Comparison of ENCODE assay signal across 13 mouse cellular contexts in genomic region chr12:56536884-56537265, GRCm38 (mm10). TPM values are rescaled to one million over a fixed set of nuclear protein-coding genes. Genes with fewer than 3 reads are reported as not detected.
DNase-seq lines count a peak whose midpoint lies in the region; ATAC-seq and TF ChIP-seq lines count a peak whose summit lies in the region.
"Had no signal": no experiment of that assay in that cellular context is flagged by ENCODE, and none has a peak within 500 bp of the region (broad histone marks: within the 10 kb centered on the region; RNA-seq: fewer than 3 reads in every experiment).

Nkx2-1 (minus strand) TSS chr12:56536908.

- no peaks in the 10 kb centered on the region for H3K9me3 ChIP-seq in hindbrain, embryonic 10.5 days
- no peaks in the 10 kb centered on the region for H3K9me3 ChIP-seq in hindbrain, embryonic 13.5 days
- H3K9me3 ChIP-seq in E14TG2a.4 (ENCODE audit: low read length): peaks cover 38% of the 10 kb centered on the region
- H3K9me3 ChIP-seq in embryonic facial prominence, embryonic 10.5 days: no peaks in the 10 kb centered on the region
- no peaks in the 10 kb centered on the region for H3K9me3 ChIP-seq in limb, embryonic 13.5 days

- peaks cover 100% of the 10 kb centered on the region for H3K27me3 ChIP-seq in hindbrain, embryonic 10.5 days (ENCODE audit: insufficient read depth, poor library complexity, severe bottlenecking)
- H3K27me3 ChIP-seq in hindbrain, embryonic 13.5 days: peaks cover 97% of the 10 kb centered on the region
- peaks cover 94% of the 10 kb centered on the region for H3K27me3 ChIP-seq in E14TG2a.4 (ENCODE audit: insufficient read depth, low read length)
- H3K27me3 ChIP-seq in embryonic facial prominence, embryonic 10.5 days (replicated peaks; ENCODE audit: low read depth, poor library complexity, severe bottlenecking): peaks cover 100% of the 10 kb centered on the region
- peaks cover 97% of the 10 kb centered on the region for H3K27me3 ChIP-seq in limb, embryonic 13.5 days

- H3K9ac ChIP-seq in hindbrain, embryonic 13.5 days: no peak within 1 kb of the TSS
- H3K9ac ChIP-seq in limb, embryonic 13.5 days: no peak within 1 kb of the TSS

- DNase-seq in hindbrain, embryonic 10.5 days (ENCODE audit: low spot score): no peak
- no peak for DNase-seq in embryonic facial prominence, embryonic 10.5 days (ENCODE audit: low spot score)
- DNase-seq in thymus, adult 18-20 months: no peak
- DNase-seq in cerebellum, adult 11-12 months: no peak
- DNase-seq: adrenal gland, adult 2 months; cerebellum, adult 8-10 months; kidney, postnatal 14 days; right cerebral cortex, adult 18-20 months; thymus, postnatal 14 days had no signal

- WGBS in hindbrain, embryonic 10.5 days: 3% methylated on average over 11 of the region's 11 CpGs
- WGBS in hindbrain, embryonic 13.5 days: under 1% methylated on average over 11 of the region's 11 CpGs
- WGBS in embryonic facial prominence, embryonic 10.5 days: under 1% methylated on average over 11 of the region's 11 CpGs
- 2% methylated on average over 11 of the region's 11 CpGs for WGBS in limb, embryonic 13.5 days

- no peak for TF ChIP-seq CTCF in E14TG2a.4 (conservative IDR thresholded peaks at IDR 0.05; ENCODE audit: low read length)

- H3K27ac ChIP-seq in hindbrain, embryonic 10.5 days: peak within 1 kb of the TSS; percentile 29; the same call in 1 of the 2 replicates
- H3K27ac ChIP-seq in hindbrain, embryonic 13.5 days: no peak within 1 kb of the TSS
- peak within 1 kb of the TSS; percentile 65 for H3K27ac ChIP-seq in embryonic facial prominence, embryonic 10.5 days (replicated peaks)
- no peak within 1 kb of the TSS for H3K27ac ChIP-seq in limb, embryonic 13.5 days

- ATAC-seq in hindbrain, embryonic 13.5 days (ENCODE audit: low FRiP score): no peak
- no peak for ATAC-seq in limb, embryonic 13.5 days (ENCODE audit: low FRiP score, low read depth)

- H3K4me2 ChIP-seq in hindbrain, embryonic 13.5 days: no peak within 1 kb of the TSS
- peak within 1 kb of the TSS; percentile 61 for H3K4me2 ChIP-seq in limb, embryonic 13.5 days (replicated peaks)

- H3K4me3 ChIP-seq in hindbrain, embryonic 10.5 days: peak within 1 kb of the TSS; percentile 30
- no peak within 1 kb of the TSS; the same call in 1 of the 2 replicates for H3K4me3 ChIP-seq in hindbrain, embryonic 13.5 days
- H3K4me3 ChIP-seq in E14TG2a.4 (replicated peaks; ENCODE audit: low read length): peak within 1 kb of the TSS; percentile 69
- H3K4me3 ChIP-seq in embryonic facial prominence, embryonic 10.5 days: peak within 1 kb of the TSS; percentile 52
- H3K4me3 ChIP-seq in limb, embryonic 13.5 days: peak within 1 kb of the TSS; percentile 22

- H3K36me3 ChIP-seq in hindbrain, embryonic 10.5 days: no peaks in the 10 kb centered on the region
- H3K36me3 ChIP-seq in hindbrain, embryonic 13.5 days: no peaks in the 10 kb centered on the region
- H3K36me3 ChIP-seq in E14TG2a.4 (ENCODE audit: insufficient read depth, low read length): no peaks in the 10 kb centered on the region; the same call in 1 of the 2 replicates
- no peaks in the 10 kb centered on the region for H3K36me3 ChIP-seq in embryonic facial prominence, embryonic 10.5 days (replicated peaks)
- no peaks in the 10 kb centered on the region for H3K36me3 ChIP-seq in limb, embryonic 13.5 days
- H3K36me3 ChIP-seq: G1E had no signal

- H3K4me1 ChIP-seq in hindbrain, embryonic 10.5 days (replicated peaks): peaks cover 24% of the 10 kb centered on the region
- H3K4me1 ChIP-seq in hindbrain, embryonic 13.5 days (replicated peaks): peaks cover 24% of the 10 kb centered on the region
- H3K4me1 ChIP-seq in E14TG2a.4 (replicated peaks; ENCODE audit: low read depth, low read length): peaks cover 27% of the 10 kb centered on the region
- H3K4me1 ChIP-seq in embryonic facial prominence, embryonic 10.5 days: peaks cover 26% of the 10 kb centered on the region
- peaks cover 24% of the 10 kb centered on the region for H3K4me1 ChIP-seq in limb, embryonic 13.5 days

RNA-seq across cellular contexts. Expression of gene Nkx2-1, which starts in this region (rescaled TPM):
- polyA plus RNA-seq in hindbrain, embryonic 10.5 days (2016; fragmentation: Nextera tagmentation; extraction: Ambion mirVana): 3.2 and 3.6 TPM in 2 replicates
- polyA plus RNA-seq in hindbrain, embryonic 13.5 days (2015; fragmentation: Nextera tagmentation; extraction: Ambion mirVana): 0.31 TPM in 1 of 2 replicates, not detected in the other
- polyA plus RNA-seq in embryonic facial prominence, embryonic 10.5 days (2016; fragmentation: Nextera tagmentation; extraction: Ambion mirVana): 4.4 and 9.0 TPM in 2 replicates
- polyA plus RNA-seq in limb, embryonic 13.5 days (2015; fragmentation: Nextera tagmentation; extraction: Ambion mirVana): 0.08 TPM in 1 of 2 replicates, not detected in the other
- polyA plus RNA-seq: adrenal gland, adult 2 months; G1E had no signal

Comparison
In these comparisons a context has a peak if more than half of its experiments do, and no peak if none do; other contexts are left out.
1. H3K27ac ChIP-seq: peak in hindbrain, embryonic 10.5 days (single experiment) and embryonic facial prominence, embryonic 10.5 days (single experiment); none in hindbrain, embryonic 13.5 days (single experiment) and limb, embryonic 13.5 days (single experiment).